Mouse (Mus musculus): ENCODE data around the gene Ankrd10. TPM values are rescaled to one million over a fixed set of nuclear protein-coding genes. Genes with fewer than 3 reads are reported as not detected.
"Not testable (repeated sequence)": the region's sequence is repeated elsewhere in the genome, so short reads cannot be mapped to it uniquely, and the experiment has no call there.

Gene Ankrd10
- polyA plus RNA-seq (2015; fragmentation: Nextera tagmentation; extraction: Ambion mirVana): 30.7 and 37.0 TPM in 2 replicates

DNA sequence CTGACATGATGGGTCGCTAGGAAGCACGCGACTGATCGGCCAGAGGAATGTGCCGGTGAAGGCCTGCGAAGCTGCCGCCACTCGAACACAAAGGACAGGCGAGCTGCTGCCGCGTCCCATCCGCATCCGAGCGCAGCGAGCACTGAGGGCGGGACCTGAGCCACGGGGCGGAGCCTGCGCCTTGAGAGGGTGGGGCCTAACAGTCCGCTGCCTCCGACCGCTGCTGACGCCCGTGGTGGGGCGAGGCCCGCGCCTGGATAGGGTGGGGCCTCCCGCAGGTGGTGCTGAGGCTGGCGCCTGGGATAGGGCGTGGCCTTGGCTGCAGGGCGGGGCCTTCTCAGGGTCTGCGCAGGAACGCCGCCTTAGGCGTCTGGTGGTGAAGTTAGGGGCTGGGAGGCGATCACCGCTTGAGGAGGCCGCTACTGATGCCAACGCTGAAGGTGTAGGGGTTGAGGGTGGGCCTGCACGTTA, at the start of gene Ankrd10:
Gene Ankrd10, minus strand, starts transcription at position 147 of the 471 bp plus-strand sequence.
- H3K9ac ChIP-seq: peak within 1 kb of the TSS; percentile 92
- peak within 1 kb of the TSS; percentile 95 for H3K27ac ChIP-seq
- H3K9me3 ChIP-seq (replicated peaks): no peaks in the 10 kb centered on the region
- peaks cover 38% of the 10 kb centered on the region for H3K4me1 ChIP-seq (replicated peaks)
- DNase-seq: peak; percentile 98
- 0% methylated on average over 40 of the region's 40 CpGs for WGBS (ENCODE audit: insufficient replicate concordance)
- peak within 1 kb of the TSS; percentile 94 for H3K4me3 ChIP-seq (replicated peaks)
- H3K4me2 ChIP-seq: peak within 1 kb of the TSS; percentile 96
- peak; percentile 92 for ATAC-seq (ENCODE audit: low read depth)
- H3K36me3 ChIP-seq: peaks cover 21% of the 10 kb centered on the region
- no peaks in the 10 kb centered on the region for H3K27me3 ChIP-seq

DNA sequence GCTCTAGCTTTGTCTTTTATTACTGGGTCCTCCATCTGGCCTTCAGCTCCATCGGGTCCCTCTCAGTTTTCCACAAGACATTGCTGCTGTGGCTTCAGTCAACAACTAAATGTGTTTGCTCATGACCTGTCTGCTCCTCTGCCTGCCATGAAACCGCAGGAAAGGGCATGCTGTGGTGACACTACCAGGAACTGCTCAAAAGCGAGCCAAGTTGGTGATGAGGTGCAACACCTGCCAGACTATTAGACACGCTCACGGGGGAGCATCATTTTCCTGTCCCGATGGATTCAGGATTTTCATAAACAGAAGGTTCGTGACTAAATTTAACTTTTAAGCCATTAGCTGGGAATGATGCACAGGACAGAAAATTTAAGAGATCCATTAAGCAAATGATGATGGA, 49.0 kb upstream of the Ankrd10 start:
- Histone ChIP-seq H3K27ac (no peak overlapping the region), H3K4me1 (replicated peaks) (no peaks in the 10 kb centered on the region), H3K9me3 (replicated peaks) (no peaks in the 10 kb centered on the region), H3K36me3 (no peaks in the 10 kb centered on the region), H3K27me3 (no peaks in the 10 kb centered on the region), H3K4me3 (replicated peaks) (no peak overlapping the region), H3K9ac (no peak overlapping the region), H3K4me2 (no peak overlapping the region)
- WGBS (ENCODE audit: insufficient replicate concordance): 68% methylated on average over 7 of the region's 7 CpGs
- DNase-seq (no peak), ATAC-seq (ENCODE audit: low read depth) (no peak)

DNA sequence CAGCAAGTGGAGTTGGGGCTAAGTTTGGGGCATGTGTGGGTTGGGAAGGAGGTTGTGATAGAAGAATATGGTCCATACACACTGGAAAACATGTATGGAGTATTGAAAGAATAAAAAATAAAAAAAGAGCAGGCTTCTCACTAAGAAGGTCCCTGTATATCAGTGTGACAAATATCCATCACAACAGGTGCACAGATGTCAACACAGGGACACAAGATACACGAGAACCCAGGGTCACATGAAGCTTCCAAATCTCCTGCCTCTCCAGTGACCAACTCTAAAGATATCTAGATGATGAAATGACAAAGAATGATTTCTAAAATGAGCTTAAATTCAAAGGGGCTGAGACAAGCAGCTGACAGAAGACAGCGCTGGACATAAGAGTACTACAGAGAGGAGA, 32.8 kb upstream of the Ankrd10 start:
- Histone ChIP-seq H3K4me2 (no peak overlapping the region), H3K9me3 (replicated peaks) (no peaks in the 10 kb centered on the region), H3K27ac (no peak overlapping the region), H3K4me1 (replicated peaks) (no peaks in the 10 kb centered on the region), H3K4me3 (replicated peaks) (no peak overlapping the region), H3K36me3 (no peaks in the 10 kb centered on the region), H3K9ac (no peak overlapping the region), H3K27me3 (no peaks in the 10 kb centered on the region)
- DNase-seq (no peak), ATAC-seq (ENCODE audit: low read depth) (no peak)
- WGBS (ENCODE audit: insufficient replicate concordance): 46% methylated on average over 2 of the region's 2 CpGs

DNA sequence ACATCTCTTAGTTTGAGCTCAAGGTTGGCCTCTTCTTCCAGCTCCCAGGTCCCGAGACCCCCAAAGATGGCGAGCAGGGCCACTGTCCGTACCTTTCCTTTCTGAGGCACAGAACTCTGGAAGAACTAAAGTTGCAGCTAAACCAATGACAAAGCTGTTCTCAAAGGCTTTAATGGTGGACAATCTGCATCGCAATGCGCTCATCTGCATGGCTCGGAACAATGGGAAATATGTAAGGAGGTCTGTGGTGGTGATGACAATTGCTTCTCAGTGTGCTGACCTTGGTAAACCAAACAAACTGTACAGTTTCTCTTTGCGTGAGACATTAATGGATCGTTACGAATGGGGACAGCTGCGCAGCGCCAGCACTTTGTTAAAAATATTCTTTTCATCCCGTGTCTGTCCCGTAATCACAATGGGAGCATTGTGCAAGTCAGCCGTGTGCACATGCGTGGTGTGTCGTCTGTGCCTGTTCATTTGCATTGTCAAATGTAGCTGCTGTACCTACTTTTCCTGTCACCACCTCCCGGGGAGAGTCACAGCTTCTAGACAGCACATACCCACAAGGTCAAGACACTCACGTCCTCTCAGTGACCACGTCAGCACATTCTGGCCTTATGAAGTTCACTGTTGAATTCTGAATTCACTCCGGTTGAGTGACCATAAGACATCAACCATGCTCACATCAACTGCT, 30.6 kb upstream of the Ankrd10 start:
- not testable (repeated sequence) for H3K27ac ChIP-seq; H3K9ac ChIP-seq; H3K36me3 ChIP-seq; H3K27me3 ChIP-seq; H3K4me2 ChIP-seq; DNase-seq; H3K4me3 ChIP-seq (replicated peaks); H3K9me3 ChIP-seq (replicated peaks); ATAC-seq (ENCODE audit: low read depth); H3K4me1 ChIP-seq (replicated peaks)
- 74% methylated on average over 20 of the region's 20 CpGs for WGBS (ENCODE audit: insufficient replicate concordance)

DNA sequence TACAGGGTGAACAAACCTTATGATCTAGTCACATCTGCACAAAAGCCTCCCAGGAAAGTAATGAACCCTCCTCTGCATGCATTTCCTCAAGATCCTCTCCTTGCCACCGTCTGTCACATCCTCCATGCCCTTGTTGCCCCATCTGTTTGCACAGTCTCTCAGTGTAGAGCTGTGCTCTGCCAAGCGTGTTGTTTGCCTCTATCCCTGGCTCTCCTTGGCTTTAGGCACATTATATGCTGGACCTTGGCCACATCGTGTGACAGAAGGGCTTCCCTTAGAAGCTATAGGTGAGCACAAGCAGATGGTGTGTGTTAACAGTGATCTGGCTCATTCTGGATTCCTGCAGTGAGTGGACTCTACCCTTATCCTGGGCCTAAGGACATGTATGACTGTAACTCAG, 26.4 kb upstream of the Ankrd10 start:
- Histone ChIP-seq H3K9me3 (replicated peaks) (no peaks in the 10 kb centered on the region), H3K27me3 (no peaks in the 10 kb centered on the region), H3K4me1 (replicated peaks) (no peaks in the 10 kb centered on the region), H3K27ac (no peak overlapping the region), H3K9ac (no peak overlapping the region), H3K4me3 (replicated peaks) (no peak overlapping the region), H3K4me2 (no peak overlapping the region), H3K36me3 (no peaks in the 10 kb centered on the region)
- ATAC-seq (ENCODE audit: low read depth) (no peak), DNase-seq (no peak)
- 63% methylated on average over 3 of the region's 3 CpGs for WGBS (ENCODE audit: insufficient replicate concordance)

DNA sequence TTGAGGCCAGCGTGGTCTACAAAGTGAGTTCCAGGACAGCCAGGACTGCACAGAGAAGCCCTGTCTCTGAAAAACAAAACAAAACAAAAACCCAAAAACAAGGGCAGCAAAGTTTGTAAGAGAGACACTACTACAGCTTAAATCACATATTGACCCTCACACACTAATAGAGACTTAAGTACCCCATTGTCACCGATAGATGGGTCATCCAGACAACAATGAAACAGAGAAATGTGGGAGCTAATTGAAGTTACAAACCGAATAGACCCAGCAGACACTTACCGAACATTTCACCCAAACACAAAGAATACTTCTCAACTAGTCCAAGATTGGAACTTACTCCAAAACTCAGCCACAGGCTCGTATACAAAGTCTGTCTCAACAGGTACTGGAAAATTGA, 14.5 kb upstream of the Ankrd10 start:
- no peaks in the 10 kb centered on the region for H3K36me3 ChIP-seq
- no peak overlapping the region for H3K4me2 ChIP-seq
- WGBS (ENCODE audit: insufficient replicate concordance): 65% methylated on average over 5 of the region's 5 CpGs
- no peaks in the 10 kb centered on the region for H3K9me3 ChIP-seq (replicated peaks)
- H3K4me1 ChIP-seq (replicated peaks): no peaks in the 10 kb centered on the region
- no peak overlapping the region for H3K27ac ChIP-seq
- no peak for DNase-seq
- no peak for ATAC-seq (ENCODE audit: low read depth)
- no peak overlapping the region for H3K9ac ChIP-seq
- no peaks in the 10 kb centered on the region for H3K27me3 ChIP-seq
- no peak overlapping the region for H3K4me3 ChIP-seq (replicated peaks)

DNA sequence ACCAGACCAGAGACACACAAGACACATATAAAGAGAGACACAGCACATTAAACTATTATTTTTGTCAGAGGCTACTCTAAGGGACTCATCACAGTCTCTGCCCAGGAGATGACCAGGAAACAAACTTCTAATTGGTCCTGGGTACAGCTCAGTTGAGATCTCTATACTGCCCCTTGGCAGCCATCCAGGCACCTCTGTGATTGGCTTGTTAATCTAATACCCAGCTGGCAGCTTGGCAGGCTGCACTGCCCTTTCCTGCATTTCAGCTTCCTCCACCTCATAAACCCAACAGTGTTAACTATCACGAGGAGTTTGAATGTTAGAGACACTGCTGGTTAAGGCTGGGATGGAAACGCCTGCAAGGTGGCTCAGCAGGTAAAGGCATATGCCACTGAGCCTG, 7.6 kb upstream of the Ankrd10 start:
- ATAC-seq (ENCODE audit: low read depth) (no peak), DNase-seq (no peak)
- Histone ChIP-seq H3K9me3 (replicated peaks) (no peaks in the 10 kb centered on the region), H3K36me3 (no peaks in the 10 kb centered on the region), H3K4me1 (replicated peaks) (no peaks in the 10 kb centered on the region), H3K9ac (no peak overlapping the region), H3K4me3 (replicated peaks) (no peak overlapping the region), H3K4me2 (no peak overlapping the region), H3K27ac (no peak overlapping the region), H3K27me3 (no peaks in the 10 kb centered on the region)
- 65% methylated on average over 2 of the region's 2 CpGs for WGBS (ENCODE audit: insufficient replicate concordance)

DNA sequence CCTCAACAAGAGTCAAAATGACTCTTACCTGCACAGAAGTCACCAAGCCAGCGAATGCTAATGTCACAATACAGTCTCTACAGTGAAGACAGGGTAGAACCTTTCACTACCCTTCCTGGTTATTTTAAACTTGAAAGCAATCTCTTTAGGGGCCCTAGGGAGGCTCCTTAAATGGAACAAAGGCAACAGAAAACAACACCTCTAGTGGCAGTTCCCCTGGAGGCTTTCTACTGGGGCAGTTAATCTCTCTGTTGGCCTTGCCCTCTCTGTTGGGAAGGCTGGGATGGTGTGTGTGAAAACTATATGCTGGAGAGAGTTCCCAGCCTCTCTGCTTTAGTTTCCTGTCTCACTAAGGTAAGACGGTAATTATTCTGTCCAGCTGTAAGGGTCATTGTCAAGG, 5.0 kb upstream of the Ankrd10 start:
- 46% methylated on average over 2 of the region's 2 CpGs for WGBS (ENCODE audit: insufficient replicate concordance)
- no peak overlapping the region for H3K9ac ChIP-seq
- H3K4me2 ChIP-seq: no peak overlapping the region
- no peaks in the 10 kb centered on the region for H3K27me3 ChIP-seq
- no peaks in the 10 kb centered on the region for H3K36me3 ChIP-seq
- no peak overlapping the region for H3K27ac ChIP-seq
- DNase-seq: no peak
- no peak overlapping the region for H3K4me3 ChIP-seq (replicated peaks)
- H3K4me1 ChIP-seq (replicated peaks): peaks cover 12% of the 10 kb centered on the region
- no peaks in the 10 kb centered on the region for H3K9me3 ChIP-seq (replicated peaks)
- no peak for ATAC-seq (ENCODE audit: low read depth)

DNA sequence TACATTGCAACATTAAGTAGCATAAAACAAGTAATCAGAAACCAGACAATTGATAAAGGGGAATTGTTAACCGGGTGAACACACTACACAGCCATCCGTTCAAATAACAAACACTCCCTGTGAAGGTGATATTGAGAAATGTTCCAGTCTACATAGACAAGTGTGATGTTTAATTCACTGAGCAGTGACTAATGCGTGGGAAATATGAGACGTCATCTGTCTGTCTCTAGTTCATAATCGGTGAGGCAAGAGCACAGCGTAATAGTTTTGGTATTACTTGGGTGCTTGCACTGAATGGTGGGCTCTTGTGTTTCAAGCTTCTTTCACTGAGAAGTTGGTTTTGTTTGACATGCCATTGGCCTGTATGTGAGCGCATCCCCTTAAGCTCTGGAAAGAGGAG, 2.0 kb upstream of the Ankrd10 start:
- Histone ChIP-seq H3K4me1 (replicated peaks) (peaks cover 35% of the 10 kb centered on the region), H3K9ac (no peak overlapping the region), H3K27ac (no peak overlapping the region), H3K4me3 (replicated peaks) (no peak overlapping the region), H3K9me3 (replicated peaks) (no peaks in the 10 kb centered on the region), H3K4me2 (no peak overlapping the region), H3K27me3 (no peaks in the 10 kb centered on the region), H3K36me3 (peaks cover 6% of the 10 kb centered on the region)
- 86% methylated on average over 7 of the region's 7 CpGs for WGBS (ENCODE audit: insufficient replicate concordance)
- no peak for DNase-seq
- no peak for ATAC-seq (ENCODE audit: low read depth)

DNA sequence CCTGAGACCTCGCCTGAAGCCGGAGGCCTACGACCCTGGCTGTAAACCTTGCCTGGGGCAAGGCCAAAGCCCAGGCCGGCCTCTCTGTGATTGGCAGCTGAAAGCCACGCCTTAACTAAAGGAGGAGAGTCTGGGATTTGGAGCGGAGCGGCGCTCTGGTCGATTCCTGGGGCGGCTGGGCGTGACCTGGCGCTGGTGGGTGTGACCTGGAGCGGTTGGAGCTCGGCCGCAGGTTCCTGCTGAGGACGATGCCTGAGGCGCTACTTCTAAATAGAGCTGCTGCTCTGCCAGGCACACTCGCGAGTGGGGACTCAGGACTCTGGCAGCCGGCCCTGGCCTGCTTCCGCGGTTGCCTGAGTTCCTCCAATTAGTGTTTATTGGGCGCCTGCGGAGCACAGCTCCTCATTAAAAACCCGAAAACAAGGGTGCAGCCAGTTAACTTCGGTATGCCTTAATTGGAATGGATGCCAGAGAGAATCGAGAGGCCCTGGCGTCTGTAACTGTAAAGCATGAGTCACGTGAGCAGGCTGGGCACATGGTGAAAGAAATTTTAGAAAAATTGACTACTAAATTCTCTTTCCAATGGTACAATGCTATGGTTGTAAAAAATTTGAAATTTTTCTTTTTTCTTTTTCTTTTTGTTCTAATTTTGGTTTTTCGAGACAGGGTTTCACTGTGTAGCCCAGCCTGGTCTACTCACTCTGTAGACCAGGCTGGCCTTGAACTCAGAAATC, 934 bp upstream of the Ankrd10 start:
- Histone ChIP-seq H3K27ac (peak overlapping the region; percentile 95), H3K27me3 (no peaks in the 10 kb centered on the region), H3K9ac (peak overlapping the region; percentile 71), H3K4me1 (replicated peaks) (peaks cover 38% of the 10 kb centered on the region), H3K36me3 (peaks cover 14% of the 10 kb centered on the region), H3K9me3 (replicated peaks) (no peaks in the 10 kb centered on the region), H3K4me3 (replicated peaks) (peak overlapping the region; percentile 94), H3K4me2 (peak overlapping the region; percentile 96)
- DNase-seq (peak; percentile 90), ATAC-seq (ENCODE audit: low read depth) (peak; percentile 77)
- 3% methylated on average over 30 of the region's 30 CpGs for WGBS (ENCODE audit: insufficient replicate concordance)

DNA sequence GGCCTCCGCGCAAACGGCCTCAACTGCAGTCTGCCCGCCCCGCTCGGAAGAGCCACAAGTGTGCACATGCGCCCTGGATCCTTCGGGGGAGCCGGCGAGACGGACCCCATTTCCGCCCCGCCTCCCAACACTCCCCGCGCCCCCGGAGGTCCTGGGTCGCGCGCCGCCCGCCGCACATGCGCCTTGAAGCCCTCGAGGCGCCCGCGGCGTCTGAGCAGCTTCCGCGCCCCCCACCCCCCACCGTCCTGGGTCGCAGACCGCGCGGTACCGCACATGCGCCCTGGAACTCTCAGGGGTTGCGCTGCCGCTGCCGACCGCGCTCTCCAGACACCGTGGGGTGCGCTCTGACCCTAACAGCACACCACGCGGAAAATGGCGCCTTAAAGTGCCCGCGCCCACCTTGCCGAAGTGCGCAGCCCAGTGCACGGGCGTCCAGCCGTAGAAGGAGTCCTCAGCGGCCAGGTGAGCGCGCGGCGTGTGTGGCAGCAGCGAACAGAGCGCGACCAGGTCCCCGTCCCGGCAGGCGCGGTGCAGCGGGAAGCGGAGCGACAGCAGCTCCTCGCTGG, 462 bp downstream of the Ankrd10 start:
- Histone ChIP-seq H3K4me1 (replicated peaks) (peaks cover 38% of the 10 kb centered on the region), H3K9ac (peak overlapping the region; percentile 92), H3K36me3 (peaks cover 27% of the 10 kb centered on the region), H3K4me2 (peak overlapping the region; percentile 96), H3K27ac (peak overlapping the region; percentile 95), H3K27me3 (no peaks in the 10 kb centered on the region), H3K4me3 (replicated peaks) (peak overlapping the region; percentile 94), H3K9me3 (replicated peaks) (no peaks in the 10 kb centered on the region)
- ATAC-seq (ENCODE audit: low read depth): peak; percentile 45
- peak; percentile 78 for DNase-seq
- under 1% methylated on average over 70 of the region's 70 CpGs for WGBS (ENCODE audit: insufficient replicate concordance)
